Mouse (Mus musculus): ENCODE data around the gene Srsf12. TPM values are rescaled to one million over a fixed set of nuclear protein-coding genes. Genes with fewer than 3 reads are reported as not detected.

Gene Srsf12
- polyA plus RNA-seq (2012; rRNA removed): 0.51 and 0.55 TPM in 2 replicates

DNA sequence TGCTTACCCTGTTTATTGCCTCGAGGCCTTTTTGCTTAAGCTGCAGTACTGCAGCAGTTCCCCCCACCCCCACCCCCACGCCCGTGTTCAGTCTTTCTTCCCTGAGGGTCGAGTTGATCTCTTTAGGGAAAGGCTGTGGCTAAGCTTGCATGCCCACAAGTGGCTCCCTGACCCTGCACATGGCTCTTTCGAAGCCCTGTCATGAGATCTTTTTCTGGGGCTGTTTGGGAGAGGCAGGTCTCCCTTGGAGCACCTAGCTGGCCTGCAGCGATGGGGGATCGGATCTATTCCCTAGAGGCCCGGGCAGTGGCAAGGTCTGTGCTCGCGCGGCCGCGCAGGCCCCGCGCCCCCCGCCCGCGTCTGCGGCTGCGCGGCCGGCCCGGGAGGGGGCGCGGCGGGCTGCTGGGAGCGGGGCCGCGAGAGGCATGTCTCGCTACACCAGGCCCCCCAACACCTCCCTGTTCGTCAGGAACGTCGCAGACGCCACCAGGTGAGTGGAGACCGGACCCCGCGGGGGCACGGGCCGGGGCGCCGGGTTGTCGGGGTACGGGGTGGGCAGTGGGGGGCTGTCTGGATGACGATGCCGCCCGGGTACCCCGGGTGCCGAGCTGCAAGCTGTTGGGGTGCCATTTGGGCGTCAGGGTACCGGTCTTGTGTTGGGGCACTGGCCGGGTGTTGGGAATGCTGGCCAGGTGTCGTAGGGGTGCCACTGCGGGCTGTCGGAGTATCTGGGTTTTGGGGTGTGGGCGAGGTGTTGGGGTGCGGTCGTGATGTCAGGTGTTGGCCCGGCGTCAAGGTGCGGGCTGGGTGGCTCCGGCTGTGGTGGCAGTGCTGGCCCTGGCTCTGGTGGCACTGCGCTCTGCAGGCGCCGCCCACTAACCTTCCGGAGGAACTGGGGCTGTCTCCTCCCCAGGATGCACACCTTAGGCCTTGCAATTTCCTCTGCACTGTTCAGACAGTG is at the start of gene Srsf12:
Gene Srsf12 (plus strand): TSS at position 111 of the 961 bp plus-strand sequence.
- no peak for DNase-seq (ENCODE audit: low read depth)

GRCm38 (mm10) chr4:33183477-33183876 is 25.3 kb upstream of the Srsf12 start:
- no peak for DNase-seq (ENCODE audit: low read depth)

DNA sequence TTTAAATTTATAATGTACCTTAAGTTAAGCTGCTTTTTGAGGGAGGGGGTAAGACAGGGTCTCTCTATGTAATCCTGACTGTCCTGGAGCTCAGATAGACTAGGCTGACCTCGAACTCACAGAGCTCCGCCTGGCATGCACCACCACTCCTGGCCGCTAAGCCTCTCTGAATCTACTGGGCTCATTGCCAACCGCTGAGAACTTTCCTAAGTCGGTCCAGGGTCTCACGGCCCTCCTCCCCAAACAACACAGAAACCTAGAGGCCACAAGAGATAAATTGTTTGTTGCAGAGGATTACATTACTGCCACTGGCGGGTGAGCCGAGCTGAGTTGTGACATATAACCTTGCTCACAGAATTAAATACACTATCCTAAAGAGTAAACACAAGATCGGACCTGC is 20.6 kb upstream of the Srsf12 start:
- DNase-seq (ENCODE audit: low read depth): no peak

- DNase-seq (ENCODE audit: low read depth): no peak
These were observed 19.7 kb upstream of the Srsf12 start for GRCm38 (mm10) chr4:33188781-33189734.

- DNase-seq (ENCODE audit: low read depth): no peak
These were observed 19.1 kb upstream of the Srsf12 start, which contains the start of gene Pm20d2 for GRCm38 (mm10) chr4:33189735-33190036. Gene Pm20d2, minus strand, starts transcription at chr4:33189737.

DNA sequence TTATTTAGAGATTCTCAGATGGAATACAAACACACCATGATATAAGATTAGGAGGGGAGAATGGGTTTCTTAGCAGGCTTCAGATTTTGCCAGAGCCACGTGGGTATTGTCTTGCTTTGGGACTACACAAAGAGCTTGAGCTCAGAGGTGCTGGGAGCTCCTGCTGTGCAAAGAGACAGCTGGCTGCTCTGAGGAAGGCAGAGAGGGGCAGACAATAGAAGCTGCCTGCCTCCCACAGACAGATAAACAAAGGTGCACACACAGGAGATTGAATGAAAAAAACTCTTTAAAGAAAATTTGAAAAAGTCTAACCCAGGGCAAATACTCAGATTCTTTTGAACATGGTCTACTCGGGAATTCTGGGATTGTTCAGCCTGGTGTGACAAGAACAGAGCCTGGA is 10.7 kb upstream of the Srsf12 start:
- no peak for DNase-seq (ENCODE audit: low read depth)

DNA sequence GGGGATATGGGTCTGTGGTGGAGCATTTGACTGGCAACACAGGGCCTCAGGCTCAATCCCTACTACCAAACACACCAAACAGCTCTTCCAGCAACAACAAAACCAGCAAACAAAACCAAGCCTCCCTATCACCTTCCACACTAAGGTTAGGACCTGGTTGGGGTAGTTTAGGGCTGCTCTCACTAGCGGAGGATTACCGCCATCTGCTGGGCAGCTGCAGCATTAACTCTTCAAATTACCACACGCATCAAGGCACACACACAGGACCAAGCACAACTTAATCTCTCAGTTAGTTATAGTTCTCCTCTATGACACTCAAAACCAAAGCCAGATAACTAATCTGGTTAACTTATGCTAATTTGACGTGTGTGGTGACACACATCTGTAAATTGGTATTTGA is 4.1 kb upstream of the Srsf12 start:
- no peak for DNase-seq (ENCODE audit: low read depth)

GRCm38 (mm10) chr4:33207551-33207950 is 1.2 kb upstream of the Srsf12 start:
- no peak for DNase-seq (ENCODE audit: low read depth)

DNA sequence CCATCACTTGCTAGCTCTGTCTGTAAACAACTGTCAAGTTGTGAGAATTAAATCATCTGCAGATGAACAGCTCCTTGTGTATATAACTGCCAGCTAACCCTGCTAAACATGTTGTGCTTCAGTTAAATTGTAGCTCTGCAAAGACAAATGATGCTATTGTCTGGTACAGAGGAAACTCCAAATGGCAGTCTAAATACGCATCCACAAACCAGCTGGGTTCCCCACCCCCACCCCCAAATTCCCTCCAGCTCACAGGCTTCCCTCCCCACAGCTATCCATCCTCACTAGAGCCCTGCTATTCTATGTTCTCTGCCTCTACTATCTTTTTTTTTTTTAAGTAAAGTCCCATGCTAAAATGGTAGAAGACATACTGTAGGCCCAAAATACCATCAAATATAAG is 13.1 kb downstream of the Srsf12 start:
- DNase-seq (ENCODE audit: low read depth): no peak

- DNase-seq (ENCODE audit: low read depth): no peak
These were observed 15.3 kb downstream of the Srsf12 start for GRCm38 (mm10) chr4:33224003-33224675.

- no peak for DNase-seq (ENCODE audit: low read depth)
These were observed 18.4 kb downstream of the Srsf12 start for GRCm38 (mm10) chr4:33227164-33227563.

DNA sequence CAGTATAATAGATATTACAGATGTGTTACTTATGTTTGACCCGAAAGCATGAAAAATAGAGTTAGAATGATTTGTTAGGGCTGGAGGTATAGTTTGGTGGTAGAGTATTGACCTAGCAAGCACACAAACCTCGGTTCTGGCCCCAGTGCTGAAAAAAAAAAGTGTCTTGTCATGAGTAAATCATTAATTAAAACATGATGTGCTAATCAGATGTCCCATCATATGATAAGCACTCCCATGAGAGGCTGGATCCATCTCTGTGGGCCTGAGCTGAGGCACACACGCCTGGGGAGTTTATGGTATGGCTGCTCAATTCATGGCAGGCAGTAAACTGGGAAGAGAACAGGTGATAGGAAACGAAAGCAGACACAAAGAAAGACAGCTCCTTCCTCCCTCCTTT is 20.8 kb downstream of the Srsf12 start:
- no peak for DNase-seq (ENCODE audit: low read depth)

DNA sequence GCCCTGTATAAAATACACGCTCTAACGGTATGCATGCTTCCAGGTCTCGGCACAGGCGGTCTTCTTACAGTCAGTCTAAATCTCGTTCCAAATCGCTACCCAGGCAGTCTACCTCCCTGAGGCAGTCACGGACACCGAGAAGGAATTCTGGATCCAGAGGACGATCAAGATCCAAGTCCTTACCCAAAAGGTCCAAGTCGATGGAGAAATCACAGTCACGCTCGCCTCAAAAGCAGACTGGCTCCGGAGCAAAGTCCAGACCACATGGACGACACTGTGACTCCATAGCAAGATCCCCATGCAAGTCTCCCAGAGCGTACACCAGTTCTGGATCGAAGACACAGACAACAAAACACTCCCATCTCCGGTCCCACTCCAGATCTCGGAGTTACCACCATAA is 22.1 kb downstream of the Srsf12 start:
- DNase-seq (ENCODE audit: low read depth): no peak

DNA sequence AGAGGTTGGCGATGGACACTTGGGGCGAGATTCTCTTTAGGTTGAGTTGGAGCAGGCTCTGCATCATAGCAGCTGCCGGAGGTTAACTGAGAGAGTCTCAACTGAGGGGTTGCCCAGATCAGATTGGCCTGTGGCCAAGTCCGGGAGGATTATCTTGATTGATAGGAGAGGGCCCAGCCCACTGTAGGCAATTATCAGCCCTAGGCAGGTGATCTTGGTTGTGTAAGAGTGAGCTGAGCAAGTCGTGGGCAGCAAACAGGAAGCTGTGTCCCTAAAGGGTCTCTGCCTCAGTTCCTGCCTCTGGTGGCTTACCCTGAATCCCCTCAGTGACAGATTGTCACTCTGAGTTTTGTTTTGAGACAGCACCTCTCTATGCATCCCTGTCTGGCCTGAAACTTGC is 33.7 kb downstream of the Srsf12 start:
- DNase-seq (ENCODE audit: low read depth): no peak

- DNase-seq (ENCODE audit: low read depth): no peak
These were observed 34.4 kb downstream of the Srsf12 start for GRCm38 (mm10) chr4:33243016-33243758.

DNA sequence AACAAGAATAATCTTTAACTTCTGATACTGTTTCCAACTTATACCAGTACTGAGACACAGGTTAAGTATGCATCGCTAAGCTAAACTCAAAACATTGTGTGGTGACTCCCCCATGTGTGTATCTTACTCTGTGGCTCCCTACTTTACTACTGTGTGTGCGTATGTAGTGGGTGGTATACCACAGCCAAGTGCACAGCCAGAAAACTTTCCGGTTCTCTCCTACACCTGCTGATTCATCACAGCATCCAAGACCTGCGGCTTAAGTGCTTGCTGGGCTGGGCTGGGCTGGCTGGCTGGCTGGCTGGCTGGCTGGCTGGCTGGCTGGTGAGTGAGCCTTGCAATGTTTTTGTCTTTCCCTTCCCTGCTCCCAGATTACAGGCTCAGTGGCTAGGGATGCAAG is 35.1 kb downstream of the Srsf12 start:
- DNase-seq (ENCODE audit: low read depth): no peak

DNA sequence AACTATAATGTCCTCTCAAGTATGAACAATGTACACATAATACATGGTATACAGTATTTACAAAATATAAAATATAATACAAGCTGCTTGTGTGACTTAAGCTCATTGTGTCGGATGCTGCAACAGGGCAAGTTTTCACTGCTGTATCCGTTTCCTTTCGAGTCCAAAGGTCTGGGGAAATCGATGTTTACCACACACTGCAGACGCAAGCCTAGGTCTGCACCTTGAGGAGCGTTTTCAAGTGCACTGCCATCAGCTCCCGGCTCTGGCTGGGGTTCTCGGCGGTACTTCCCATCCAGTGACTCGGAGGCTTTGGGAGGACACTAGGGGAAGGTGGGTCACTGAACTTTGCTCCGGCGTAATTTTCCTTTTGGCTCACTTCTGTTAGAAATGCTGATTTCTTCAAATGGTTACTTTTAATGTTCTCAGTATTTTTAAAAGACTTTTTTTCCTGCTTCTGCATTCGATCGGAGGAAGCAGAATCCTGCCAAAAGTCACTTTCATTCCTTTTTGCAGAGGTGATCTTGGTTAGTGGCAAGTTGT is 37.1 kb downstream of the Srsf12 start:
- no peak for DNase-seq (ENCODE audit: low read depth)

DNA sequence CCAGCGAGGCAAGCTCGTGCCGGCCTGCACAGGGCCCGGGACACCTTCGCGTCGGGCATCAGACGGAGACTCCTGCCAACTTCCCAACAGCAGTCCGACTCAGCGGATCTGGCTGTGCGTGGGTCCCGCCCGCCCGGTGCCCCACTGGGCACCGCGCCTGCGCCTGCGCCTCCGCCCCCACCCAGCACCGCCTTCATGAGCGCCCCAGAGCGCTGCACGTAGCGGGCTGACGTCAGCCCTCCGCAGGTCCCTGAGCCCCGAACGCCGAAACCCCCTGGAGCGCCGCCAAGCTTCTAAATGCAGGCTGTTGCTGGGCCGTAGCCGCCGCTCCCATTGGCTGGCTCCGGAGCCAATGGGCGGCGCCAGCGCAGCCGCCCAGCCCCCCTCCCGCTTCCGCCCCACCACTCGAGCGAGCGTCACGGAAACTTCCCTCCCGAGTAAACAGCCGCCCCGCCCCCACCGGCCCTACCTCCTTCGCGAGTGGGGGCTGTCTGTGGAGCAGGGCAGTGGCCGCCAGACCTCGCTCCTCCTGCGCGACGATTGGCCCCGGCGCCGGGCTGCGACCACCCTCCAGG is 38.8 kb downstream of the Srsf12 start:
- DNase-seq (ENCODE audit: low read depth): no peak

DNA sequence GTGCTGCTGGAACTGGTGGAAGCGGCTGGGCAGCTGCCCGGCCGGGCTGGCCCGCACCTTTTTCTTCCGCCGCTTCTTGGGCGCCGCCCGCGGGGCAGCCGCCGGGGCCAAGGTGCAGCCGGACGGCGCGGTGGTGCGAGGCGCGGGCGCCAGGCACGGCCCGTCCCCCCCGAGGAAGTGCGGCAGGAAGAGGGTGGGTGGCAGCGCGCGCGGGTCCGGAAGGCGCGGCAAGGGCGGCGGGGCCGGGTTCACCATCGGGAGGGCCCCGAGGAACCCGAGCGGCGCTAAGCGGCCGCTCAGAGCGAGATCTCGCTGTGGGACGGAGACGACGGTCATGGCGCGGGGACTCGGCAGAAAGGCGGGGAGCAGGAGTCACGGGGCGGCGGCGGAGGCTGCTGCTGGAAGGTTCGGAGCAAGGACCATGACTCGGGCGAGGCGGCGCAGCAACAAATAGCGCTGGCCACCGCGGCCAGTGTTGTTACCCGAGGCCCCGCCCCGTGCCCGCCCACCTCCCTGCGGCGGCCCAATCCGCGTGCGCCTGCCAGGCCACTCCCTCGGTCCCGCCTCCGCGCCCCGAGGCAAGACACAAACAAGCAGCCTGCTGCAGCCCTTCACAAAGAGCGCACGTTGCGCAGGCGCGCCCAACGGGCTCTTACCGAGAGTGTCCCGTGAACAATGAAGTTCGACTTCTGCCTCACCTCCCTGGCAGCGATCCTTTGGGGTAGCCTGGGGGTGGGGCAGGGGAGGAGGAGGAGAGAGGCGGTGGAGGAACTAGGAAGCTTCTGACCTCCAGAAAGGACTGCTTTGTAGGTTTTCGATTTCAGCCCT is 39.5 kb downstream of the Srsf12 start:
- DNase-seq (ENCODE audit: low read depth): no peak

DNA sequence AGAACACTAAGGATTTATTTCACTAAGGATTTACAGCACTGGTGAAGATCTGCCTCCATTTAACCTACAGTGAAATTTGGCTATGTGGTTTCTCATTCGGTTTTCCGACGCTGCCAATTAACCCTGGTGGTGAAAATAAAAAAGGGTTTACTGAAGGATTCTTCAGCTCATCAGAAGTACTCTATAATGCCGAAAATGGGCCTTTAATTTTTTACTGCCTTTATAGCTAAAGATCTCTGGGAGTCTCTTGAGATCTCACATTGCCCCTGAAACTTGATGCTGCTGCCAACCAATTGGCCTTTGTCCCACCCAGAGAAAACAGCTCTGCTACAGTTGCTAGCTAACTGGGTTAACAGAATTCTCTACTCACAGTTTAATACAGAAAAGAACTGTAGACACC is 40.1 kb downstream of the Srsf12 start:
- no peak for DNase-seq (ENCODE audit: low read depth)

All from gonadal fat pad, adult 2 months (tissue).